Mouse (Mus musculus) myocyte (in vitro differentiated cells): ENCODE measurements around the gene Slc25a36. TPM values are rescaled to one million over a fixed set of nuclear protein-coding genes. Genes with fewer than 3 reads are reported as not detected.

ENCODE experiments used
- H3K27me3 ChIP-seq: one replicate; pipeline ENCODE4 v1.6.1; 2011; ENCODE audit not compliant: control insufficient read depth, insufficient read depth, insufficient read length
- H3K36me3 ChIP-seq: one replicate; pipeline ENCODE4 v1.6.1; 2011; ENCODE audit not compliant: control insufficient read depth, insufficient read depth
- H3K4me2 ChIP-seq: one replicate; pipeline ENCODE4 v1.6.1; 2011; ENCODE audit warnings: low read depth, control low read depth
- H3K4me3 ChIP-seq: one replicate; pipeline ENCODE4 v1.5.1; 2011; ENCODE audit warnings: mild to moderate bottlenecking, control low read depth, moderate library complexity
- H3K79me2 ChIP-seq: one replicate; pipeline ENCODE4 v1.6.1; 2011; ENCODE audit not compliant: control insufficient read depth, insufficient read depth
- H3ac ChIP-seq: one replicate; pipeline ENCODE4 v1.6.1; 2011; ENCODE audit not compliant: control insufficient read depth, insufficient read length
- CEBPB ChIP-seq: IDR thresholded peaks from 2 replicates; pipeline ENCODE4 v1.6.1; 2011; ENCODE audit warnings: mild to moderate bottlenecking, moderate library complexity; ENCODE audit not compliant: poor library complexity, insufficient read depth, severe bottlenecking
- E2F4 ChIP-seq: IDR thresholded peaks from one replicate; pipeline ENCODE4 v1.6.1; 2011; ENCODE audit warnings: mild to moderate bottlenecking, control low read depth, moderate library complexity; ENCODE audit not compliant: insufficient read depth
- MAX ChIP-seq: IDR thresholded peaks from one replicate; pipeline ENCODE4 v1.6.1; 2011; ENCODE audit warnings: low read depth, mild to moderate bottlenecking, control low read depth
- MYOD1 ChIP-seq, 3 experiments: IDR thresholded peaks; one replicate each; pipeline ENCODE4 v1.6.1; 2011; ENCODE audit warnings: control low read depth in 2 of 3, low read depth in 2 of 3, mild to moderate bottlenecking in 2 of 3, moderate library complexity in 1 of 3; ENCODE audit not compliant: insufficient read length in 2 of 3, control insufficient read depth in 1 of 3
- MYOG ChIP-seq, 3 experiments: IDR thresholded peaks; one replicate each; pipeline ENCODE4 v1.6.1; 2011; ENCODE audit warnings: control low read depth in 2 of 3, low read depth in 2 of 3, mild to moderate bottlenecking in 2 of 3; ENCODE audit not compliant: insufficient read length in 2 of 3, control insufficient read depth in 1 of 3, insufficient read depth in 1 of 3
- POLR2A ChIP-seq: IDR thresholded peaks from one replicate; pipeline ENCODE4 v1.6.1; 2011; ENCODE audit warnings: low read depth, mild to moderate bottlenecking, control low read depth, moderate library complexity; ENCODE audit not compliant: insufficient read length
- POLR2AphosphoS2 ChIP-seq: IDR thresholded peaks from one replicate; pipeline ENCODE4 v1.6.1; 2011; ENCODE audit warnings: low read depth, control low read depth; ENCODE audit not compliant: insufficient read length
- REST ChIP-seq: IDR thresholded peaks from one replicate; pipeline ENCODE4 v1.6.1; 2011; ENCODE audit warnings: mild to moderate bottlenecking, control low read depth, moderate library complexity; ENCODE audit not compliant: insufficient read depth, insufficient read length
- SRF ChIP-seq: IDR thresholded peaks from one replicate; pipeline ENCODE4 v1.6.1; 2011; ENCODE audit warnings: low read depth; ENCODE audit not compliant: control insufficient read depth, insufficient read length
- TCF12 ChIP-seq: IDR thresholded peaks from one replicate; pipeline ENCODE4 v1.6.1; 2011; ENCODE audit warnings: mild to moderate bottlenecking, control low read depth; ENCODE audit not compliant: poor library complexity, insufficient read depth, severe bottlenecking
- TCF3 ChIP-seq: IDR thresholded peaks from one replicate; pipeline ENCODE4 v1.6.1; 2011; ENCODE audit warnings: low read depth, control low read depth; ENCODE audit not compliant: insufficient read length
- USF1 ChIP-seq: IDR thresholded peaks from one replicate; pipeline ENCODE4 v1.6.1; 2011; ENCODE audit warnings: low read depth, mild to moderate bottlenecking, control low read depth, moderate library complexity
- polyA plus RNA-seq: library from polyadenylated mRNA; unstranded; fragments of >200 nt; fragmentation: generic; extraction: Trizol; gene quantifications from one replicate; pipeline ENCODE4 v1.2.1, GENCODE M21; 2012; ENCODE audit warnings: missing spikeins

The Slc25a36 gene
- polyA plus RNA-seq, 1 experiment = 6.5 TPM

DNA sequence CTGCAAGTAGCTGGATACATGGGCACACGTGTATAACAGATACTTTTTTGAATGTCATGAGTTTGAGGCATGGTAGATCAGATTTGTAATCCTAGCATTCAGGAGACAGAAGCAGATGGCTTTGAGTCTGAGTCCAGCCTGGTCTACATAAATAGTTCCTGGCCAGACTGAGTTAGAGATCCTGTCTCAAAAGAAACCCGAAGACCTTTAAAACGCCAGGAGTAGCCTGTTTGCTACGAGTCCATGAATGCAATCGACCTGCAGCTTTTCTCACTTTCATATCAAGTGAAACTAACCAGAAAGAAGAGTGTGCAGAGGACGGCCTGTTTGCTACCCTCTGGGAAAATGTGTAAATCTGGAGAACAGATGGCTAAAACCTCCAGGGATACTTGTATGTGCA, 43.2 kb downstream of the Slc25a36 start:
- no peaks in the 10 kb centered on the region for H3K79me2 ChIP-seq
- no peaks in the 10 kb centered on the region for H3K27me3 ChIP-seq
- no peak for TF ChIP-seq CEBPB
- TF ChIP-seq E2F4 = no peak
- no peak for TF ChIP-seq POLR2AphosphoS2
- TF ChIP-seq REST = no peak
- TF ChIP-seq TCF12 = no peak
- TF ChIP-seq USF1 = no peak
- H3K4me2 ChIP-seq = no peak overlapping the region
- H3ac ChIP-seq = no peak overlapping the region
- H3K4me3 ChIP-seq = no peak overlapping the region
- no peaks in the 10 kb centered on the region for H3K36me3 ChIP-seq

- no peak overlapping the region for H3K4me3 ChIP-seq
- no peak overlapping the region for H3K4me2 ChIP-seq
- H3K27me3 ChIP-seq = no peaks in the 10 kb centered on the region
- H3K79me2 ChIP-seq = no peaks in the 10 kb centered on the region
- no peaks in the 10 kb centered on the region for H3K36me3 ChIP-seq
- TF ChIP-seq REST (no peak), TCF3 (no peak), USF1 (no peak), SRF (no peak), TCF12 (no peak), MAX (no peak), E2F4 (no peak), MYOG (IDR thresholded peaks at IDR 0.05; ENCODE audit: control insufficient read depth in 1 of 3, insufficient read depth in 1 of 3, insufficient read length in 2 of 3, low read depth in 2 of 3) (no peak), POLR2AphosphoS2 (no peak)
- no peak overlapping the region for H3ac ChIP-seq
Measured at GRCm38 (mm10) chr9:97065885-97066284, 45.1 kb downstream of the Slc25a36 start.

DNA sequence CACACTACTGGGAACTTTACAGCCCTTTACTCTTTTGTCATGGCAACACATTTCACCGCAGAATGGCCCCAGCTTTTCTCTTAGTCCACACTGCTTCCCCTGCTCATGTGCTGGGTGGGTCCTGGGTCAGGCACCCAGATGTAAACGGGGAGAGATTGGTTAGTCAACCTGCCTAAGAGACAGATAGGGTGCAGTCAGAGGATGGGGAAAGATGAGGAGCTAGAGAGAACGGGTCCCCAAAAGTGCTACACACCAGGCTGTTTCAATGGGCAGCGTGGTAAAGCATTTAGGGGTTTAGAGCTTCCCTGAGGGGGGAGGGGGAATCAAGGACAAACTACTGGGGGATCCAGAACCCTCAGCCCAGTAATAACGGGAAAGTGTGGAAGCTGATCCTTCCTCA, 45.7 kb downstream of the Slc25a36 start:
- TF ChIP-seq TCF12 (no peak), MAX (no peak)
- H3K36me3 ChIP-seq = no peaks in the 10 kb centered on the region
- no peak overlapping the region for H3K4me2 ChIP-seq
- H3K79me2 ChIP-seq = no peaks in the 10 kb centered on the region
- H3ac ChIP-seq = no peak overlapping the region
- H3K27me3 ChIP-seq = no peaks in the 10 kb centered on the region
- no peak overlapping the region for H3K4me3 ChIP-seq

DNA sequence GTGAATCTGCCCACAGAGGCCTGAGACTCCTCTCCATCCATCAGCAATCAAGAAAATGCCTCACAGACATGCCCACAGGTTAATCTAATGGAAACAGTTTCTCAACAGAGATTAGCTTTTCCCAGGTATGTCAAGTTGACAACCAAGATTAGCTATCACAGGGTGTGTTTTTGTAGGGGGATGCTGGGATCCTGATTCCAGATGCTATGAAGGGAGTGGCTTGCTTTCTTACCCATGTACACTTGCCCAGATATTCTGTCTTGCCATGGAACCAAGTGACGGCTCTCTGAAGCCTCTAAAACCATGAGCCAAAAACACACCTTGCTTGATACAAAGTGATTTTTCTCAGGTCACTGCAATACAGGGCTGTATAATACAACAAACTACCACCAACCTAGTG, 46.8 kb downstream of the Slc25a36 start:
- no peaks in the 10 kb centered on the region for H3K79me2 ChIP-seq
- no peak for TF ChIP-seq E2F4
- TF ChIP-seq USF1 = no peak
- TF ChIP-seq SRF = no peak
- no peak for TF ChIP-seq MAX
- no peak for TF ChIP-seq MYOG (IDR thresholded peaks at IDR 0.05; ENCODE audit: control insufficient read depth in 1 of 3, insufficient read depth in 1 of 3, insufficient read length in 2 of 3, low read depth in 2 of 3)
- no peak for TF ChIP-seq POLR2AphosphoS2
- TF ChIP-seq TCF3 = no peak
- TF ChIP-seq MYOD1 (IDR thresholded peaks at IDR 0.05; ENCODE audit: control insufficient read depth in 1 of 3, insufficient read length in 2 of 3, low read depth in 2 of 3) = no peak
- no peak for TF ChIP-seq POLR2A
- TF ChIP-seq TCF12 = no peak
- TF ChIP-seq REST = no peak
- TF ChIP-seq CEBPB = no peak

DNA sequence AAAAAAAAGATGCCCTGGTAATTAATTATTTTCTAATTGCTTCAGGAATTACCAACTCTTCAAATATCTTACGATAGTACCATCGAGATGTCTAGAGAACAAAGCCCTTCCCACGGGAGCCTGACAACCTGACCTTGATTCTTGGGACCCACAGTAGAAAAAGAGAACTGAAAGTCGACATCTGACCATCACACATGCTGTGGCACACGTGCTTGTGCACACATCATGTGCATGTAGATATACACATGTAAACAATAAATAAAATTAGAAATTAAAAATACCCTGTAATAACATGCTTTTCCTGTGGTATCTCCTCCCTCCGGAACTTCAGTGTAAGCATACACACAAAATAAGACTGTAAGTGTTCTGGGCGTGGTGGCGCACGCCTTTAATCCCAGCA, 49.3 kb downstream of the Slc25a36 start:
- peaks cover 3% of the 10 kb centered on the region for H3K27me3 ChIP-seq

More for the DNA sequence above, 46.8 kb downstream of the Slc25a36 start:
- Histone ChIP-seq H3K36me3 (no peaks in the 10 kb centered on the region), H3K27me3 (no peaks in the 10 kb centered on the region), H3K4me3 (no peak overlapping the region), H3ac (no peak overlapping the region), H3K4me2 (no peak overlapping the region)

More for the DNA sequence above, 49.3 kb downstream of the Slc25a36 start:
- H3K4me2 ChIP-seq = no peak overlapping the region
- no peaks in the 10 kb centered on the region for H3K79me2 ChIP-seq
- no peak overlapping the region for H3K4me3 ChIP-seq
- H3ac ChIP-seq = no peak overlapping the region
- no peak for TF ChIP-seq MYOD1 (IDR thresholded peaks at IDR 0.05; ENCODE audit: control insufficient read depth in 1 of 3, insufficient read length in 2 of 3, low read depth in 2 of 3)
- TF ChIP-seq MAX = no peak
- TF ChIP-seq TCF12 = no peak
- no peak for TF ChIP-seq TCF3
- no peak for TF ChIP-seq POLR2AphosphoS2
- no peak for TF ChIP-seq CEBPB
- TF ChIP-seq SRF = no peak
- no peak for TF ChIP-seq POLR2A
- no peaks in the 10 kb centered on the region for H3K36me3 ChIP-seq
